Mouse (Mus musculus) brain, adult 2 months (tissue): ENCODE data around the gene Sprr2k.
"Not testable (repeated sequence)": the region's sequence is repeated elsewhere in the genome, so short reads cannot be mapped to it uniquely, and the experiment has no call there.

Source experiments
- DNase-seq: peaks from one replicate; pipeline ENCODE4 v3.0.0; 2011; ENCODE audit warnings: low read depth, low spot score

Sprr2k gene

GRCm38 (mm10) chr3:92432282-92432681 is at the start of gene Sprr2k:
Gene Sprr2k (plus strand): TSS chr3:92432582.
- DNase-seq, result no peak

GRCm38 (mm10) chr3:92385385-92385784 is 47.0 kb upstream of the Sprr2k start, which contains the start of gene Sprr2h:
Gene Sprr2h (plus strand): TSS chr3:92385685.
- no peak for DNase-seq

DNA sequence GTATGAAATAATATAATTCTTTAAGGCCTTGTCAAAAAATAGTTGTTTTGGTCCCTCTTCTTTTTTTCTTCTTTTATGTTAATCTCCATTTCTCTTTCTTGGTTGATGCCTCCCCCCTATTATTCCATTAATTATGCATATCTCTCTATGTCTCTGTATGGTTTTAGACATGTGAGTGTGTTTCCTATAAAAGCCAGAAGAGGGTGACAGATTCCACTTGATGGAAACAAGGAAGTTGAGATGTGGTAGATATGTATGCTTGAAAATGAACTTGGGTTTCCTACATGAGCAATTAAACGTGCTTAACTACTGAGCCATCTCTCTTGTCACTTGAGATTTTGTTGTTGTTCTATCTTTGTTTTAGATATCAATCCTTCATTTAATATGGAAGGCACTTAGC is 38.1 kb upstream of the Sprr2k start:
- peak; percentile 13 for DNase-seq

DNA sequence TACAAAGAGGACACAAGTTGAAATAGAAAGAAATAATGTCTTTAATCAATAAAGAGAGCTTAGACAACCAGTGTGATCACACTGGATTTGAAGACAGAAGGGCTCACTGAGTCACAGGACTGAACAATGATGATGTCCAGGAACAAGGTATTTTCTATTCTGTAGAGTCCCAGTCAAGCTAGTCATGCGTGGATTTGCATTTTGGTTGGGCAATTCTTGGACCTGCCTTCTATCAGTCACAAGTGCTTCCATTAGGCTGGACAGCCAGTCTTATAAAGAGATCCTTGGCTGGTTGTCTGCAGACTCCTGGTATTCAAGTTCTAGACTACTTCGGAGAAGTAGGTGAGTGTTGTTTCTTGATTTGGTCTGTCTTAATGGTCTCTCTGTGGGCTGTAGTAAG is 24.7 kb upstream of the Sprr2k start, which contains the start of gene Sprr2i:
Sprr2i (plus strand) TSS at position 301 of the 400 bp plus-strand sequence.
- DNase-seq, result no peak

DNA sequence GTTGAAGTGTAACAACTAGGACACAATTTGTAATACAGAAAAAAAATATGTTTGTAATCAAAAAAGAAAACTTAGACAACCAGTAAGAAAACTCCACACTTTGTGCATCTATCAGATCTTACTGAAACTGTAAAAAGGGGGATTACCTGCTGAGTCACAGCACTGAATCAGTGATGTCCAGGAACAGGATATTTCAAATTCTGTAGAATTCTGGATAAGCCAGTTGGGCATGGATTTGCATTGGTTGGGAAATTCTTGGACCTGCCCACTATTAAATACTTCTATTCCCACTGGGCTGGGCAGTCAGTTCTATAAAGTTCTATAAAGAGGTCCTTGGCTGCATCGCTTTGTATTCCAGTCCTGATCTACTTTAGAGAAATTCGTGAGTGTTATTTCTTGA is 14.6 kb upstream of the Sprr2k start, which contains the start of gene Sprr2j-ps:
Sprr2j-ps (plus strand) TSS at position 301 of the 400 bp plus-strand sequence.
- no peak for DNase-seq

DNA sequence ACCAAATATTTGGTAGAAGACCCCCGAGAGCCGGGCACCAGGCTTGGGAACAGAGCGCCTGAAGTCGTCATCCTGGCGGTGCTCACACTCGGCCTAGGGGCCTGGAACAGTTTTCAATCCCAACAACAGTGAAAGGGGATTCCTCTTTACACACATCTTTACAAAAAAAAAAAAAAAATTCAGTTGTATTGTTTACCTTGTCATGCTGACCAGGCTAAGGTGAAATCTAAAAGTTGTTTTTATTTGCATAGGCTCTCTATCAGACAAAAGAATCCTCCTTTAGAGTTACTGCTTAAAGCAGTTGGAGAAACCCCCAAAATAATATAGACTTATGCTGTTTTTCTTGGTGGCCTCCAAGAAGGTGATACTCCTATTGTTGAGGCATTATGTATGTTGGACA is 3.1 kb upstream of the Sprr2k start, which contains the start of gene Gm9774:
Gm9774 (minus strand) TSS at position 101 of the 400 bp plus-strand sequence.
- no peak for DNase-seq

GRCm38 (mm10) chr3:92438689-92439088 is 6.3 kb downstream of the Sprr2k start, which contains the start of gene Sprr1b:
Gene Sprr1b (minus strand): TSS chr3:92438789.
- no peak for DNase-seq

GRCm38 (mm10) chr3:92440177-92440576 is 7.8 kb downstream of the Sprr2k start:
- no peak for DNase-seq

GRCm38 (mm10) chr3:92455151-92455550 is 22.8 kb downstream of the Sprr2k start:
- DNase-seq, result no peak

DNA sequence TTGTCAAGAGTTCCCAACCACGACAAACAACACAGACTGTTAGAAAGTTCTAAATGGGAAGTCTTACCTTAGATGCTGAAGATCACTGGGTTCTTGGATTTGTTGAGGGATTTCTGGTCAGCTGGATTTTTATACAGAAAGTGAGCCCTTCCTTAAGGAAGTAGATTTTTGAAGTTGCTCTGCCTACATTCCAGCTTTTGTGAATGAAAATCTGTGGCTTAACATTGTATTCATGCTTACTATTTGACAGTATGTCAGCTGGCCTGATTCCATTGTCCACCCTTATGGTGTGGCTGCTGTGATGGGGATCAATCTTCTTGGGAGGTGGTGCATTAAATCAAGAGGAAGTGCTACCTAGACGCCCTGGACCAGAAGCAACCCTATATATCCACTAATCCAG is 26.2 kb downstream of the Sprr2k start, which contains the start of gene Sprr3:
Sprr3 (minus strand) TSS at position 101 of the 400 bp plus-strand sequence.
- no peak for DNase-seq

DNA sequence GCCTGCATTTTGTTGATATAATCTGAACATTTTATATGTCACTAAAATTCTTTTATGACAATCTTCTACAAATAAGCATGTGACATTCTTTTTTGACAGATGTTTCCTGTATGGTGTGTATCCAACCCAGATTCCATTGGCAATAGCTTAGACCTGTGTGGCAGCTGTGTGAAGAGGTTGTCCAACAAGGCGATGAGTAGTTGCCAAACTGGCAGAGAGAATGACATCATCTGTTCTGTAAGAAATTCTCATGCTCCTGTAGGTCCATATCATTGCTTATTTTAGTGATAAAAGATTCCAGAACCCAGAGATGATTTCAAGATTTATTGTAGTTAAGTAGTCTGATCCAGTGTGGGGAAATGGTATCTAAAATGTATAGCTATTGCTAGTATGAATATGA is 34.2 kb downstream of the Sprr2k start:
- DNase-seq, result no peak

DNA sequence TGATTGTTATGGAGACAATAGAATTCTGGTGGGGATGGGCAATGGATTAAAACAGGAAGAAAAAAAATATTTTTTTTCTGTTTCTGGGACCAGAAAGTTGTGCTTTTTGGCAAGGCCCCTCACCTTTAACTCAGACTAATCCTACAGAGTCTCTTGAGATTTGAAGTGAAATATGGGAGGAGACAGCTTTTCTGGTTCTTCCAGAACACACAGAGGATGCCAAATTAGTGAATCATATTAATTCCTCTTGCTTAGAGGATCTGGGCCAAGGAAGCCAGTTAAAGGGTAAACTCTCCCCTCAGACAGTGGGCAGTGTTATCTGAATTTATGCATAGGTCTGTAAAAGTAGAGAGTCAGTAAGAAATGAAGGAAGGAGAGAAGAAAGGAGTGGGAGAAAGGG is 35.0 kb downstream of the Sprr2k start:
- DNase-seq, result no peak

DNA sequence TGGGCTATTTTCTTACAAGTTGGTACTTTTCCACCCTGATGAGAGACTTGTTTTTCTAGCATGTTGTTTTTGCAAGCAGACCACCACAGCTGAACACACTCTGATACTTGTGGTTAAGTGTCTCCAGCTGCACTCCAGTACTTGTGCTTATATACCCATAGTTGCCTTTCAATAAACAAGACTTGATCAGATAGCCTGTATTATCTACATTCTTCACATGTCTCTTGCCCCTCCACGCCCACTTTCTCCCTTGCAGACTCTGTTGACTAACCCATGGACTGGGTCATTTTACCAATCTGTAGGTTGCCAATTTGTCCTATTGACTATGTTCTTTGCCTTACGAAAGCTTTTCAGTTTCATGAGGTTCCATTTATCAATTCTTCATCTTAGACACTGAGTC is 37.7 kb downstream of the Sprr2k start:
- no peak for DNase-seq

GRCm38 (mm10) chr3:92481249-92481648 is 48.9 kb downstream of the Sprr2k start:
- not testable (repeated sequence) for DNase-seq
